Mouse (Mus musculus) limb, embryonic 12.5 days (tissue): ENCODE data around the gene Slc8a3. TPM values are rescaled to one million over a fixed set of nuclear protein-coding genes. Genes with fewer than 3 reads are reported as not detected.
A peak's percentile ranks its signal among the peaks of the same experiment; 100 is the strongest.

Experiments
- ATAC-seq: fragments of 200-750 bp; cut with Nextera tagmentation; 2 replicates; pipeline ENCODE4 v1.8.0; 2017; ENCODE audit warnings: low read depth, moderate TSS enrichment; ENCODE audit not compliant: insufficient number of reproducible peaks, insufficient read depth, low FRiP score, low TSS enrichment
- H3K27ac ChIP-seq: fragments of 300-500 bp; sonication (generic); 2 replicates; pipeline ENCODE4 v1.5.1; 2016; ENCODE audit warnings: mild to moderate bottlenecking, moderate library complexity
- H3K27me3 ChIP-seq: fragments of 300-500 bp; sonication (generic); 2 replicates; pipeline ENCODE4 v1.6.1; 2016; ENCODE audit warnings: mild to moderate bottlenecking, moderate library complexity
- H3K36me3 ChIP-seq: fragments of 300-500 bp; sonication (generic); 2 replicates; pipeline ENCODE4 v1.6.1; 2016; ENCODE audit warnings: mild to moderate bottlenecking, moderate library complexity
- H3K4me1 ChIP-seq: fragments of 300-500 bp; sonication (generic); replicated peaks from 2 replicates; pipeline ENCODE4 v1.6.1; 2016
- H3K4me2 ChIP-seq: fragments of 300-500 bp; sonication (generic); 2 replicates; pipeline ENCODE4 v1.6.1; 2016; ENCODE audit warnings: mild to moderate bottlenecking, moderate library complexity
- H3K4me3 ChIP-seq: fragments of 300-500 bp; sonication (generic); replicated peaks from 2 replicates; pipeline ENCODE4 v1.5.1; 2016; ENCODE audit warnings: mild to moderate bottlenecking
- H3K9ac ChIP-seq: fragments of 300-500 bp; sonication (generic); replicated peaks from 2 replicates; pipeline ENCODE4 v1.6.1; 2016; ENCODE audit warnings: mild to moderate bottlenecking, moderate library complexity
- H3K9me3 ChIP-seq: fragments of 300-500 bp; sonication (generic); 2 replicates; pipeline ENCODE4 v1.6.1; 2016; ENCODE audit warnings: mild to moderate bottlenecking, moderate library complexity
- WGBS: fragments of 180-500 bp; shearing (Covaris S2); methylation state at CpG from one replicate; pipeline ENCODE4 v1.1.7; 2016; 5-methylcytosine and 5-hydroxymethylcytosine counted together
- microRNA-seq: library from miRNA; unstranded; fragments of <30 nt; microRNA quantifications from one replicate; pipeline ENCODE4, GENCODE M21; 2017
- polyA plus RNA-seq: library from polyadenylated mRNA; unstranded; fragments of >200 nt; fragmentation: Nextera tagmentation; extraction: Ambion mirVana; gene quantifications from 2 replicates; pipeline ENCODE4 v1.2.1, GENCODE M21; 2016

Slc8a3 gene
- polyA plus RNA-seq, 1 experiment from 2014 or later, result 0.50 TPM

GRCm38 (mm10) chr12:81161282-81161681 is 171.7 kb downstream of the Slc8a3 start:
- ATAC-seq, result no peak
- Histone ChIP-seq H3K27me3 (no peaks in the 10 kb centered on the region), H3K4me3 (no peak overlapping the region), H3K4me1 (peaks cover 8% of the 10 kb centered on the region), H3K9me3 (no peaks in the 10 kb centered on the region), H3K27ac (no peak overlapping the region), H3K36me3 (no peaks in the 10 kb centered on the region), H3K9ac (no peak overlapping the region), H3K4me2 (no peak overlapping the region)
- 89% methylated on average over 2 of the region's 2 CpGs for WGBS

- Histone ChIP-seq H3K9me3 (no peaks in the 10 kb centered on the region), H3K9ac (no peak overlapping the region), H3K4me2 (no peak overlapping the region), H3K27me3 (no peaks in the 10 kb centered on the region), H3K4me3 (no peak overlapping the region), H3K36me3 (no peaks in the 10 kb centered on the region), H3K4me1 (peaks cover 4% of the 10 kb centered on the region), H3K27ac (no peak overlapping the region)
- WGBS, result 64% methylated on average over 5 of the region's 5 CpGs
- ATAC-seq, result no peak
These were observed 172.1 kb downstream of the Slc8a3 start for GRCm38 (mm10) chr12:81160831-81161230.

- Histone ChIP-seq H3K9me3 (no peaks in the 10 kb centered on the region), H3K27ac (no peak overlapping the region), H3K4me2 (no peak overlapping the region), H3K36me3 (no peaks in the 10 kb centered on the region), H3K4me1 (no peaks in the 10 kb centered on the region), H3K9ac (no peak overlapping the region), H3K4me3 (no peak overlapping the region), H3K27me3 (no peaks in the 10 kb centered on the region)
- 48% methylated on average over 3 of the region's 3 CpGs for WGBS
- no peak for ATAC-seq
These were observed 172.6 kb downstream of the Slc8a3 start for GRCm38 (mm10) chr12:81160425-81160824.

GRCm38 (mm10) chr12:81159947-81160346 is 173.0 kb downstream of the Slc8a3 start:
- 49% methylated on average over 2 of the region's 2 CpGs for WGBS
- Histone ChIP-seq H3K27ac (no peak overlapping the region), H3K9ac (no peak overlapping the region), H3K9me3 (no peaks in the 10 kb centered on the region), H3K4me1 (no peaks in the 10 kb centered on the region), H3K36me3 (no peaks in the 10 kb centered on the region), H3K4me2 (no peak overlapping the region), H3K4me3 (no peak overlapping the region), H3K27me3 (no peaks in the 10 kb centered on the region)
- no peak for ATAC-seq

GRCm38 (mm10) chr12:81156841-81157240 is 176.1 kb downstream of the Slc8a3 start:
- WGBS, result 76% methylated on average over 8 of the region's 8 CpGs

GRCm38 (mm10) chr12:81155675-81156074 is 177.3 kb downstream of the Slc8a3 start:
- Histone ChIP-seq H3K4me3 (no peak overlapping the region), H3K36me3 (no peaks in the 10 kb centered on the region), H3K27ac (no peak overlapping the region), H3K4me2 (no peak overlapping the region), H3K4me1 (no peaks in the 10 kb centered on the region), H3K9me3 (no peaks in the 10 kb centered on the region), H3K9ac (no peak overlapping the region), H3K27me3 (no peaks in the 10 kb centered on the region)
- no peak for ATAC-seq
- 90% methylated on average over 6 of the region's 6 CpGs for WGBS

More at GRCm38 (mm10) chr12:81156841-81157240, 176.1 kb downstream of the Slc8a3 start:
- no peak for ATAC-seq
- Histone ChIP-seq H3K27me3 (no peaks in the 10 kb centered on the region), H3K4me3 (no peak overlapping the region), H3K4me2 (no peak overlapping the region), H3K9me3 (no peaks in the 10 kb centered on the region), H3K4me1 (no peaks in the 10 kb centered on the region), H3K36me3 (no peaks in the 10 kb centered on the region), H3K27ac (no peak overlapping the region), H3K9ac (no peak overlapping the region)

- Histone ChIP-seq H3K4me2 (no peak overlapping the region), H3K9ac (no peak overlapping the region), H3K27me3 (no peaks in the 10 kb centered on the region), H3K4me3 (no peak overlapping the region), H3K36me3 (no peaks in the 10 kb centered on the region), H3K9me3 (no peaks in the 10 kb centered on the region), H3K4me1 (no peaks in the 10 kb centered on the region), H3K27ac (no peak overlapping the region)
- ATAC-seq, result no peak
- 62% methylated on average over 2 of the region's 2 CpGs for WGBS
These were observed 180.9 kb downstream of the Slc8a3 start for GRCm38 (mm10) chr12:81152082-81152481.

GRCm38 (mm10) chr12:81150917-81151316 is 182.1 kb downstream of the Slc8a3 start:
- H3K36me3 ChIP-seq, result no peaks in the 10 kb centered on the region
- H3K9me3 ChIP-seq, result no peaks in the 10 kb centered on the region
- H3K4me2 ChIP-seq, result no peak overlapping the region
- no peak overlapping the region for H3K27ac ChIP-seq
- H3K27me3 ChIP-seq, result no peaks in the 10 kb centered on the region
- no peak overlapping the region for H3K4me3 ChIP-seq
- no peak overlapping the region for H3K9ac ChIP-seq
- ATAC-seq, result no peak
- WGBS, result 88% methylated on average over 5 of the region's 5 CpGs
- H3K4me1 ChIP-seq, result no peaks in the 10 kb centered on the region; the same call in 1 of the 2 replicates

- no peaks in the 10 kb centered on the region for H3K27me3 ChIP-seq
- no peaks in the 10 kb centered on the region; the same call in none of the 2 replicates for H3K4me1 ChIP-seq
- H3K9me3 ChIP-seq, result no peaks in the 10 kb centered on the region
- WGBS, result 91% methylated on average over 6 of the region's 6 CpGs
- H3K9ac ChIP-seq, result no peak overlapping the region
- no peak for ATAC-seq
- no peak overlapping the region for H3K4me2 ChIP-seq
- H3K4me3 ChIP-seq, result no peak overlapping the region
- H3K27ac ChIP-seq, result no peak overlapping the region
- no peaks in the 10 kb centered on the region for H3K36me3 ChIP-seq
These were observed 185.0 kb downstream of the Slc8a3 start for GRCm38 (mm10) chr12:81147956-81148355.

Small RNA genes lying within 50 kb of the gene (microRNA-seq; reads per million reads assigned to microRNA genes)
- 9.3 reads per million, percentile 24 among the genes with 10 or more reads in this experiment for gene Mir3067

Other genes with a start within 250 kb of the Slc8a3 start
- 0.17 and 0.26 TPM in 2 replicates for gene Gm4787, start 46.3 kb upstream of the Slc8a3 start, polyA plus RNA-seq
- 0.44 and 0.49 TPM in 2 replicates for gene Adam4, start 88.8 kb upstream of the Slc8a3 start, polyA plus RNA-seq
- 132 and 136 TPM in 2 replicates for gene Cox16, start 151.9 kb upstream of the Slc8a3 start, polyA plus RNA-seq
- 26.3 and 26.7 TPM in 2 replicates for gene Gm20498, start 199.7 kb upstream of the Slc8a3 start, polyA plus RNA-seq
- gene Synj2bp, start 199.7 kb upstream of the Slc8a3 start, polyA plus RNA-seq, result 35.6 and 39.5 TPM in 2 replicates
- 0.60 and 0.64 TPM in 2 replicates for gene Adam21, start 235.3 kb upstream of the Slc8a3 start, polyA plus RNA-seq